Mouse (Mus musculus) E14TG2a.4 (cell line): ENCODE measurements around the gene Slc2a3.
"Not testable (repeated sequence)": the region's sequence is repeated elsewhere in the genome, so short reads cannot be mapped to it uniquely, and the experiment has no call there.

Source experiments
- H3K27me3 ChIP-seq: 2 replicates; pipeline ENCODE4 v1.6.1; 2014; ENCODE audit warnings: low read length, control low read depth; ENCODE audit not compliant: insufficient read depth
- H3K36me3 ChIP-seq: 2 replicates; pipeline ENCODE4 v1.6.1; 2014; ENCODE audit warnings: low read length, control low read depth; ENCODE audit not compliant: insufficient read depth
- H3K4me1 ChIP-seq: replicated peaks from 2 replicates; pipeline ENCODE4 v1.6.1; 2014; ENCODE audit warnings: low read depth, low read length, control low read depth
- H3K4me3 ChIP-seq: replicated peaks from 2 replicates; pipeline ENCODE4 v1.5.1; 2014; ENCODE audit warnings: mild to moderate bottlenecking, low read length
- H3K9me3 ChIP-seq: 2 replicates; pipeline ENCODE4 v1.6.1; 2014; ENCODE audit warnings: low read length, control low read depth
- CTCF ChIP-seq: conservative IDR thresholded peaks from 2 replicates; pipeline ENCODE4 v1.5.1; 2014; ENCODE audit warnings: low read length
- NANOG ChIP-seq: IDR thresholded peaks from 2 replicates; pipeline ENCODE4 v1.6.1; 2014; ENCODE audit warnings: borderline replicate concordance, low read length, mixed read lengths
- POU5F1 ChIP-seq: IDR thresholded peaks from 2 replicates; pipeline ENCODE4 v1.6.1; 2014; ENCODE audit warnings: low read length, borderline replicate concordance

Slc2a3 gene

DNA sequence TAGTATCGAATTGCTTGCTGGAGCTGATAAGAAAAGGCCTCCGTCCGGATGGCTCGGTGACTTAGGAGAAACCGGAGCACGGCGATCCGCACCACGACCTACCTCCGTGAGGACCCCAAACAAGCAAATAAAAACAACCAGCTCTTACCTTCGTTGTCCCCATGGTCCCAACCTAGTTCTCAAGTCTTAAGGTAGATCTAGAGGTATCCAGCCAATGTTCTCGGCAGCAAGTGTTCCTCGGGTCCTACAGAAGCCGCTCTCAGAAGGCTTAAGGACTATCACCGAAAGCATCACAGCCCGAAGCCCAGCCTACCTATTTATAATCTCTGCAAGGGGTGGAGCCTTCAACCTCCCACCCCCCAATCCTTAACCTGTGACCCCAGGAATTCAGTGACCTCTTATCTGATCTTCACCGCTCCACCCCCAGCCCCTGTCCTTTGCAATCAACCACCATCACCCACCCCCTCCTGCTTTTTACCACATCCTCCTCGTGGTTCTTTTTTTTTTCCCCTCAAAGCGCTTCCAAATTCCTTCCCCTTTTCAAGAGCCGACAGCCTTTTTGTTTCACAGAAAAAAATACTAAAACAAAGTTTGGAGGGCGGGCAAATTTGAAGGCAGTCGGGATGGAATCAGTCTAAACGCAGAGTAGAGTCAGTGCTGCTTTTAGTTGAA lies 59.1 kb downstream of the Slc2a3 start:
- no peak for TF ChIP-seq CTCF
- no peak for TF ChIP-seq POU5F1
- no peak; the same call in 1 of the 2 replicates for TF ChIP-seq NANOG
- peaks cover 43% of the 10 kb centered on the region for H3K36me3 ChIP-seq
- H3K4me1 ChIP-seq: peaks cover 67% of the 10 kb centered on the region
- peak overlapping the region; percentile 99 for H3K4me3 ChIP-seq
- H3K9me3 ChIP-seq: no peaks in the 10 kb centered on the region
- no peaks in the 10 kb centered on the region for H3K27me3 ChIP-seq

DNA sequence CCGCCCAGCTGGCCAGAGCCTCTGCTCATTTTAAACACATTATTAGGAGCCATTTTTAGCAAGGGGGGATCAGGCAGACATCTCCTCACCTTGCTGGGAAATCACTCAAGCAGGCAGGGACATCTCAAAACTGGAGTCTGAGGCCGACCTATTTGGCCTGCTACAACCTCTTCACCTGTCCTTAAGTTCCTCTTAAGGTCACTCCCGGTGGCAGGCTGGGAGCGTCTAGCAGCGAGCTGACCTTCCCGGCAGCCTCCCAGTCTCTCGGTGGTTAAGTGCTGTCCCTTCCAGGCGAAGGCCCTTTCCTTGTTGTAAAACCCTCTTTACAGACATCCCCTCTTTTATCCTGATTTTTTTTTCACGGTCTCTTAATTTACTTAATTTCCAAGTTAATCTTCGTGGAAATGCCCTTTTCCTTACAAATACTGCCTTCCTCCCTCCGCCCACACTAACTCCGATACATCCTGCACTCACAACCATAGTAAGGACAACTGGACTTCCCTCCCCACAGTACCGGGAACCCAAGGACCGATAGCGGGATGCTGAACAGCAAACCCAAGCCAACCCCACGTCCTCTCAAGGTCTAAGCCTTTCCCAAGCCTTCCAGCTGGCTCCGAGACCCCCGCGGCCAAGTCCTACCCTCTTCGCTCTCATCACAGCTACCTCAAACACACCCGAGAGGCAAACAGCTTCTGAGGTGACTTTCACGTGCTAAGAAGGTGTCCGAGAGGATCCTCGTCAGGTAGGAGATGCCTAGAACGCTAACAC lies 59.8 kb downstream of the Slc2a3 start:
- H3K4me3 ChIP-seq: peak overlapping the region; percentile 99
- peaks cover 74% of the 10 kb centered on the region for H3K4me1 ChIP-seq
- H3K27me3 ChIP-seq: no peaks in the 10 kb centered on the region
- TF ChIP-seq POU5F1: no peak
- TF ChIP-seq CTCF: no peak
- TF ChIP-seq NANOG: no peak
- peaks cover 50% of the 10 kb centered on the region for H3K36me3 ChIP-seq
- no peaks in the 10 kb centered on the region for H3K9me3 ChIP-seq

GRCm38 (mm10) chr6:122739952-122740351 lies 61.5 kb downstream of the Slc2a3 start:
- no peaks in the 10 kb centered on the region for H3K9me3 ChIP-seq
- peaks cover 67% of the 10 kb centered on the region for H3K36me3 ChIP-seq
- peaks cover 73% of the 10 kb centered on the region for H3K4me1 ChIP-seq
- H3K4me3 ChIP-seq: peak overlapping the region; percentile 99
- H3K27me3 ChIP-seq: no peaks in the 10 kb centered on the region
- TF ChIP-seq CTCF (peak; percentile 64), POU5F1 (no peak)

DNA sequence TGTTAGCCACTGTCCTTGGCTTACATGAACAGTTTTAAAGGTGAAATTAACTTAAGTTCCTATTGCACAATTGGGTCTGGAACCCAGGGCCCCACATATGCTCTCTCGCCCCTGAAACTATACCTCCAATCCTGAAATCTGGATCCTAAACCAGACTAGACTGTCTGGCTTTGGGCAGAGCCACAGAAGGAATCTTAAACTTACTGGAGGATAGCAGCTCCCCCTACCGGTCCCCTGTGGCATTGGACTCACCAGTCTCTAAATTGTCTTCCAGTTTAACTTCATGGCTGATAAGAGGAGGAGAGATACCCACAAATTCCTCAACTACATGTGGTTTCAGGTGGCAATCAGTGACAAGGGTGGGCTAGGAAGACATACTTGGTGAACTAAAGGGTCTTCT lies 81.5 kb downstream of the Slc2a3 start:
- Histone ChIP-seq H3K9me3 (no peaks in the 10 kb centered on the region), H3K4me3 (no peak overlapping the region), H3K27me3 (no peaks in the 10 kb centered on the region), H3K4me1 (peaks cover 31% of the 10 kb centered on the region), H3K36me3 (peaks cover 14% of the 10 kb centered on the region)
- no peak for TF ChIP-seq NANOG
- peak; percentile 98 for TF ChIP-seq CTCF
- TF ChIP-seq POU5F1: no peak

DNA sequence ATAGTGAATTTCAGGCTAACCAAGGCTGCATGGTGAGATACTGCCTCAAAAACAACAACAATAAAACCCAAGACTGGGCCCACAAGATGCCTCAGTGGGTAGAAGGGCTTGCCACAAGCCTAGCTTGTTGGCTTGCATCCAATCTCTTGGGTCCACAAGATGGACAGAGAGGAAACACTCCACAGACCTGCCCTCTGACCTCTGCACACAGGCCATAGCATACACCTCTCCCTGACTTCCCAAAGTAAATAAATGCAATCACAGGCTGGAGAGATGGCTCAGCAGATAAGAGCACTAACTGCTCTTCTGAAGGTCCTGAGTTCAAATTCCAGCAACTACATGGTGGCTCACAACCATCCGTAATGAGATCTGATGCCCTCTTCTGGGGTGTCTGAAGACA lies 83.2 kb downstream of the Slc2a3 start:
- not testable (repeated sequence) for H3K4me3 ChIP-seq, H3K27me3 ChIP-seq, H3K9me3 ChIP-seq
- peaks cover 31% of the 10 kb centered on the region for H3K36me3 ChIP-seq
- H3K4me1 ChIP-seq: peaks cover 43% of the 10 kb centered on the region

DNA sequence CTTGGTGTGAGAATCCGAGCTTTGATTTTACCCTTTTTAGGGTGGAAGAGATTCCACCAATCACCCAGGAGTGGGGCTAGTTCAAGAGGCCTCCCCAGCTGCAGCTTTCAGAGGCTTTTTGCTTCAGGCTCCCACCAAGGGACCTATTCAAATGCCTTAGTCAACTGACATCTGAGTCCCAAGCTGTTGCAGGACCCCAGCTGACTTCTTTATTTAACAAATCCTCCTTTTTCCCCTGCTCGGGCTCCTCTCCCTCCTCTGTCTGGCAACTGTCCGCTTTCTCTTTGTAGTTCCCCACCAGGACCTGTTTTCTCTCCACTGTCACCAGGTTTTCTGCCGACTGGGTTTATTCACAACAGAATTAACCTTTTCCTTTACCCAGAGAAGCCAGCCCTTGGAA lies 85.6 kb downstream of the Slc2a3 start:
- peak overlapping the region; percentile 43 for H3K4me3 ChIP-seq
- no peak for TF ChIP-seq POU5F1
- TF ChIP-seq CTCF: no peak
- TF ChIP-seq NANOG: no peak
- no peaks in the 10 kb centered on the region for H3K27me3 ChIP-seq
- no peaks in the 10 kb centered on the region for H3K9me3 ChIP-seq
- H3K36me3 ChIP-seq: peaks cover 53% of the 10 kb centered on the region
- H3K4me1 ChIP-seq: peaks cover 63% of the 10 kb centered on the region

- H3K27me3 ChIP-seq: no peaks in the 10 kb centered on the region
- H3K36me3 ChIP-seq: peaks cover 62% of the 10 kb centered on the region
- TF ChIP-seq CTCF (no peak), NANOG (no peak), POU5F1 (no peak)
- H3K9me3 ChIP-seq: no peaks in the 10 kb centered on the region
- H3K4me3 ChIP-seq: peak overlapping the region; percentile 49
- peaks cover 65% of the 10 kb centered on the region for H3K4me1 ChIP-seq
Measured at GRCm38 (mm10) chr6:122714707-122715365, 86.6 kb downstream of the Slc2a3 start.

GRCm38 (mm10) chr6:122713116-122713515 lies 88.3 kb downstream of the Slc2a3 start:
- peak overlapping the region; percentile 87 for H3K4me3 ChIP-seq
- H3K4me1 ChIP-seq: peaks cover 57% of the 10 kb centered on the region
- not testable (repeated sequence) for H3K9me3 ChIP-seq

More at GRCm38 (mm10) chr6:122713116-122713515, 88.3 kb downstream of the Slc2a3 start:
- not testable (repeated sequence) for H3K27me3 ChIP-seq
- peaks cover 70% of the 10 kb centered on the region for H3K36me3 ChIP-seq
